Mouse (Mus musculus) forebrain, embryonic 14.5 days (tissue): Measurements from ENCODE around the gene Olfr960. TPM values are rescaled to one million over a fixed set of nuclear protein-coding genes. Genes with fewer than 3 reads are reported as not detected.

ENCODE experiments used
- ATAC-seq: fragments of 200-750 bp; cut with Nextera tagmentation; 2 replicates; pipeline ENCODE4 v1.8.0; 2017; ENCODE audit warnings: mild to moderate bottlenecking, moderate library complexity
- DNase-seq: peaks from one replicate; pipeline ENCODE4 v3.0.0-alpha.2; 2015; ENCODE audit warnings: low spot score
- H3K27ac ChIP-seq: fragments of 300-500 bp; sonication (generic); 2 replicates; pipeline ENCODE4 v1.5.1; 2014; ENCODE audit warnings: low read depth, mild to moderate bottlenecking, control low read depth, low read length, moderate library complexity
- H3K27me3 ChIP-seq: fragments of 300-500 bp; sonication (generic); replicated peaks from 2 replicates; pipeline ENCODE4 v1.6.1; 2014; ENCODE audit warnings: low read length, control low read depth, mixed read lengths; ENCODE audit not compliant: control insufficient read depth, insufficient read depth
- H3K36me3 ChIP-seq: fragments of 300-500 bp; sonication (generic); 2 replicates; pipeline ENCODE4 v1.6.1; 2014; ENCODE audit warnings: low read length, control low read depth; ENCODE audit not compliant: control insufficient read depth, insufficient read depth
- H3K4me1 ChIP-seq: fragments of 300-500 bp; sonication (generic); 2 replicates; pipeline ENCODE4 v1.6.1; 2014; ENCODE audit warnings: antibody characterized with exemption, low read length, control low read depth; ENCODE audit not compliant: control insufficient read depth, insufficient read depth
- H3K4me2 ChIP-seq: fragments of 300-500 bp; sonication (generic); 2 replicates; pipeline ENCODE4 v1.6.1; 2014; ENCODE audit warnings: mild to moderate bottlenecking, control low read depth, low read length
- H3K4me3 ChIP-seq: fragments of 300-500 bp; sonication (generic); 2 replicates; pipeline ENCODE4 v1.5.1; 2014; ENCODE audit warnings: low read depth, low read length, control low read depth
- H3K9ac ChIP-seq: fragments of 300-500 bp; sonication (generic); 2 replicates; pipeline ENCODE4 v1.6.1; 2014; ENCODE audit warnings: mild to moderate bottlenecking, low read length, control low read depth, moderate library complexity
- H3K9me3 ChIP-seq: fragments of 300-500 bp; sonication (generic); replicated peaks from 2 replicates; pipeline ENCODE4 v1.6.1; 2016; ENCODE audit warnings: low read length, control low read depth, mixed read lengths; ENCODE audit not compliant: control insufficient read depth
- WGBS: fragments of 180-500 bp; shearing (Covaris S2); extraction: QIAGEN DNeasy Blood & Tissue Kit; methylation state at CpG from one replicate; pipeline ENCODE4 v1.1.7; 2014; 5-methylcytosine and 5-hydroxymethylcytosine counted together
- polyA plus RNA-seq: library from polyadenylated mRNA; unstranded; fragments of >200 nt; fragmentation: Nextera tagmentation; extraction: Ambion mirVana; gene quantifications from 2 replicates; pipeline ENCODE4 v1.2.1, GENCODE M21; 2014

The Olfr960 gene
- polyA plus RNA-seq, 1 experiment from 2014 or later: not detected

DNA sequence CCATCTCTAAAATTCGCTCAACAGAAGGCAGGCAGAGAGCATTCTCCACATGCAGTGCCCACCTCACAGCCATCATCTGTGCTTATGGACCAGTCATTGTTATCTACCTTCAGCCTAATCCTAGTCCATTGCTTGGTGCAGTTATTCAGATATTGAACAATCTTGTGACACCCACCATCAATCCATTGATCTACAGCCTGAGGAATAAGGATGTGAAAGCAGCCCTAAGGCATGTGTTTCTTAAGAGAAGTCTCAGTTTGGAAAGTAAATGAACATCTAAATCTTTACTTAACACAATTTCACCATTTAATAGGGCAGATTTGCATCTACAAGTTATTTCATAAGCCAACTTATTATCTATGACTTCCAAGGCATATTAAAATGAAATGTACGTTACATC, 48.5 kb downstream of the Olfr960 start:
- 78% methylated on average over 2 of the region's 2 CpGs for WGBS
- DNase-seq: no peak
- ATAC-seq: no peak
- Histone ChIP-seq H3K9me3 (no peaks in the 10 kb centered on the region), H3K4me3 (no peak overlapping the region), H3K4me2 (no peak overlapping the region), H3K9ac (no peak overlapping the region), H3K36me3 (no peaks in the 10 kb centered on the region), H3K27ac (no peak overlapping the region), H3K4me1 (no peaks in the 10 kb centered on the region), H3K27me3 (no peaks in the 10 kb centered on the region)

Other genes with a start within 250 kb of the Olfr960 start
- gene Olfr951, start 234.0 kb upstream of the Olfr960 start, polyA plus RNA-seq: not detected in 2 replicates
- gene Olfr952, start 194.2 kb upstream of the Olfr960 start, polyA plus RNA-seq: not detected in 2 replicates
- gene Olfr954, start 164.7 kb upstream of the Olfr960 start, polyA plus RNA-seq: not detected in 2 replicates
- not detected in 2 replicates for gene Olfr955, start 149.4 kb upstream of the Olfr960 start, polyA plus RNA-seq
- gene Olfr44, start 127.4 kb upstream of the Olfr960 start, polyA plus RNA-seq: not detected in 2 replicates
- gene Olfr957, start 105.6 kb upstream of the Olfr960 start, polyA plus RNA-seq: not detected in 2 replicates
- gene Olfr958, start 67.3 kb upstream of the Olfr960 start, polyA plus RNA-seq: not detected in 2 replicates
- not detected in 2 replicates for gene Olfr959, start 45.8 kb upstream of the Olfr960 start, polyA plus RNA-seq
- 51.5 and 68.6 TPM in 2 replicates for gene AW551984, start 17.0 kb upstream of the Olfr960 start, polyA plus RNA-seq
- gene Olfr148, start 10.7 kb upstream of the Olfr960 start, polyA plus RNA-seq: not detected in 2 replicates
- gene Olfr961, start 23.7 kb downstream of the Olfr960 start, polyA plus RNA-seq: not detected in 2 replicates
- gene Olfr963, start 45.8 kb downstream of the Olfr960 start, polyA plus RNA-seq: not detected in 2 replicates
- gene Olfr149, start 85.7 kb downstream of the Olfr960 start, polyA plus RNA-seq: not detected in 2 replicates
- not detected in 2 replicates for gene Olfr965, start 90.0 kb downstream of the Olfr960 start, polyA plus RNA-seq
- not detected in 2 replicates for gene Olfr150, start 109.6 kb downstream of the Olfr960 start, polyA plus RNA-seq
- not detected in 2 replicates for gene Olfr967, start 124.9 kb downstream of the Olfr960 start, polyA plus RNA-seq
- gene Olfr968, start 161.9 kb downstream of the Olfr960 start, polyA plus RNA-seq: not detected in 2 replicates
- not detected in 2 replicates for gene Olfr969, start 169.6 kb downstream of the Olfr960 start, polyA plus RNA-seq
- not detected in 2 replicates for gene Olfr970, start 187.5 kb downstream of the Olfr960 start, polyA plus RNA-seq
- gene Olfr971, start 215.5 kb downstream of the Olfr960 start, polyA plus RNA-seq: not detected in 2 replicates
- gene Olfr972, start 245.0 kb downstream of the Olfr960 start, polyA plus RNA-seq: not detected in 2 replicates